Mouse (Mus musculus) CH12.LX (cell line): ENCODE results near the gene Srd5a1. TPM values are rescaled to one million over a fixed set of nuclear protein-coding genes. Genes with fewer than 3 reads are reported as not detected.

Source experiments
- DNase-seq: peaks from one replicate; pipeline ENCODE4 v3.0.0-alpha.2; 2013; ENCODE audit errors: extremely low read depth
- H3K27ac ChIP-seq: 2 replicates; pipeline ENCODE4 v1.5.1; 2012; ENCODE audit warnings: low read depth, mild to moderate bottlenecking, control low read depth, moderate library complexity; ENCODE audit not compliant: insufficient read depth
- H3K27me3 ChIP-seq: replicated peaks from 2 replicates; pipeline ENCODE3; 2012; ENCODE audit warnings: inconsistent platforms
- H3K36me3 ChIP-seq, 2 experiments: replicated peaks in 1 of 2; 2 replicates each; pipeline versions ENCODE3 to v1.6.1; 2012; ENCODE audit warnings: inconsistent platforms in 1 of 2, low read length in 1 of 2, mild to moderate bottlenecking in 1 of 2, mixed read lengths in 1 of 2, moderate library complexity in 1 of 2; ENCODE audit not compliant: control insufficient read depth in 1 of 2, insufficient read depth in 1 of 2
- H3K4me1 ChIP-seq, 2 experiments: 2 replicates each; pipeline ENCODE4 v1.6.1; 2012; ENCODE audit warnings: inconsistent platforms in 1 of 2, moderate library complexity in 1 of 2; ENCODE audit not compliant: insufficient read depth in 2 of 2, control insufficient read depth in 1 of 2
- H3K4me2 ChIP-seq: 2 replicates; pipeline ENCODE4 v1.6.1; 2012; ENCODE audit warnings: low read depth, mild to moderate bottlenecking, control low read depth; ENCODE audit not compliant: poor library complexity, insufficient read depth, severe bottlenecking
- H3K4me3 ChIP-seq, 3 experiments: fragments of 150-350 bp in 1 of 3; sonication (generic) in 1 of 3; replicated peaks in 1 of 3; 2 replicates each; pipeline versions ENCODE3 to v1.5.1; 2011 to 2012; ENCODE audit warnings: low read depth in 2 of 3, low read length in 2 of 3, mild to moderate bottlenecking in 2 of 3, moderate library complexity in 2 of 3, control low read depth in 1 of 3, improper control_type of control experiment in 1 of 3, inconsistent platforms in 1 of 3, mixed read lengths in 1 of 3; ENCODE audit not compliant: poor library complexity in 1 of 3
- H3K79me2 ChIP-seq: replicated peaks from 2 replicates; pipeline ENCODE4 v1.6.1; 2012; ENCODE audit warnings: mild to moderate bottlenecking, moderate library complexity; ENCODE audit not compliant: control insufficient read depth, poor library complexity, insufficient read depth, severe bottlenecking; ENCODE audit errors: extremely low read depth
- H3K9ac ChIP-seq: 2 replicates; pipeline ENCODE4 v1.6.1; 2012; ENCODE audit warnings: low read depth, mild to moderate bottlenecking, control low read depth, moderate library complexity; ENCODE audit not compliant: insufficient read depth
- H3K9me3 ChIP-seq: replicated peaks from 2 replicates; pipeline ENCODE3; 2012; ENCODE audit warnings: low read length, inconsistent platforms, mixed read lengths
- BHLHE40 ChIP-seq: IDR thresholded peaks from 2 replicates; pipeline ENCODE4 v1.6.1; 2011; ENCODE audit warnings: mild to moderate bottlenecking, low read depth, low read length, improper control_type of control experiment
- CHD1 ChIP-seq: IDR thresholded peaks from 2 replicates; pipeline ENCODE4 v1.6.1; 2012; ENCODE audit warnings: low read depth, low read length, improper control_type of control experiment, inconsistent platforms
- CHD2 ChIP-seq: IDR thresholded peaks from 2 replicates; pipeline ENCODE4 v1.6.1; 2011; ENCODE audit warnings: low read length, improper control_type of control experiment
- E2F4 ChIP-seq: IDR thresholded peaks from 2 replicates; pipeline ENCODE4 v1.6.1; 2011; ENCODE audit warnings: low read depth, low read length, improper control_type of control experiment; ENCODE audit not compliant: insufficient replicate concordance
- EP300 ChIP-seq: IDR thresholded peaks from 2 replicates; pipeline ENCODE4 v1.6.1; 2011; ENCODE audit warnings: low read length, improper control_type of control experiment
- ETS1 ChIP-seq: conservative IDR thresholded peaks from 2 replicates; pipeline ENCODE4 v1.6.1; 2012; ENCODE audit warnings: low read depth, mild to moderate bottlenecking, inconsistent platforms, low read length, improper control_type of control experiment, moderate library complexity
- HCFC1 ChIP-seq: IDR thresholded peaks from 2 replicates; pipeline ENCODE4 v1.6.1; 2012; ENCODE audit warnings: low read depth, mild to moderate bottlenecking, inconsistent platforms, low read length, improper control_type of control experiment
- JUN ChIP-seq: IDR thresholded peaks from 2 replicates; pipeline ENCODE4 v1.6.1; 2011; ENCODE audit warnings: low read depth, mild to moderate bottlenecking, low read length, improper control_type of control experiment, moderate library complexity; ENCODE audit not compliant: insufficient read depth
- JUND ChIP-seq: conservative IDR thresholded peaks from 2 replicates; pipeline ENCODE4 v1.6.1; 2011; ENCODE audit warnings: low read depth, low read length, improper control_type of control experiment
- MEF2A ChIP-seq: IDR thresholded peaks from 2 replicates; pipeline ENCODE4 v1.6.1; 2014; ENCODE audit warnings: low read depth, mild to moderate bottlenecking, inconsistent platforms, low read length, improper control_type of control experiment, borderline replicate concordance
- MXI1 ChIP-seq: IDR thresholded peaks from 2 replicates; pipeline ENCODE4 v1.6.1; 2011; ENCODE audit warnings: mild to moderate bottlenecking, low read depth, low read length, improper control_type of control experiment
- NELFE ChIP-seq: IDR thresholded peaks from 2 replicates; pipeline ENCODE4 v1.6.1; 2011; ENCODE audit warnings: low read depth, low read length, improper control_type of control experiment
- RCOR1 ChIP-seq: conservative IDR thresholded peaks from 2 replicates; pipeline ENCODE4 v1.6.1; 2012; ENCODE audit warnings: low read depth, mild to moderate bottlenecking, inconsistent platforms, low read length, improper control_type of control experiment
- SIN3A ChIP-seq: IDR thresholded peaks from 2 replicates; pipeline ENCODE4 v1.6.1; 2012; ENCODE audit warnings: low read length, improper control_type of control experiment, inconsistent platforms
- SMC3 ChIP-seq: IDR thresholded peaks from 2 replicates; pipeline ENCODE4 v1.6.1; 2011; ENCODE audit warnings: low read depth, low read length, improper control_type of control experiment
- TBP ChIP-seq: conservative IDR thresholded peaks from 2 replicates; pipeline ENCODE4 v1.6.1; 2011; ENCODE audit warnings: low read depth, low read length, improper control_type of control experiment
- USF1 ChIP-seq: IDR thresholded peaks from 2 replicates; pipeline ENCODE4 v1.6.1; 2014; ENCODE audit warnings: low read depth, mild to moderate bottlenecking, inconsistent platforms, low read length, improper control_type of control experiment
- USF2 ChIP-seq: conservative IDR thresholded peaks from 2 replicates; pipeline ENCODE4 v1.6.1; 2011; ENCODE audit warnings: low read depth, low read length, improper control_type of control experiment
- ZMIZ1 ChIP-seq: IDR thresholded peaks from 2 replicates; pipeline ENCODE4 v1.6.1; 2012; ENCODE audit warnings: low read depth, mild to moderate bottlenecking, inconsistent platforms, low read length, improper control_type of control experiment
- dilution Hi-C: fragments of 300-500 bp; cut with MboI; formaldehyde crosslinking; loops from 2 replicates; pipeline ENCODE4 v1.14.3; 2020; ENCODE audit warnings: low sequenced_read_pairs; ENCODE audit not compliant: extremely low pct_unique_long_range_greater_than_20kb, extremely low pct_ligation_motif_present
- in situ Hi-C: fragments of 300-500 bp; cut with MboI; formaldehyde crosslinking; loops from 3 replicates; pipeline ENCODE4 v1.14.3; 2019; ENCODE audit warnings: low sequenced_read_pairs, low pct_ligation_motif_present, low pct_unique_long_range_greater_than_20kb, mixed read lengths
- polyA plus RNA-seq: library from polyadenylated mRNA; unstranded; fragments of >175 nt; gene quantifications from 2 replicates; pipeline ENCODE4 v1.2.1, GENCODE M21; 2012; ENCODE audit warnings: low read depth; ENCODE audit not compliant: insufficient read length
- total RNA-seq, 2 experiments: library from RNA; depleted of rRNA; stranded (reverse); fragments of 300-350 nt in 1 of 2; fragments of >200 nt in 1 of 2; gene quantifications; 2 replicates each; pipeline ENCODE4 v1.2.3; 2012 to 2014

Gene Srd5a1
- total and polyA plus RNA-seq, 3 experiments = 1.2 to 2.4 (median 2.3) TPM

- Histone ChIP-seq H3K36me3 (no peaks in the 10 kb centered on the region), H3K27me3 (no peaks in the 10 kb centered on the region), H3K9me3 (no peaks in the 10 kb centered on the region), H3K4me3 (no peak overlapping the region), H3K4me1 (peaks cover 4 to 9% of the 10 kb centered on the region in 2 experiments; a peak in 3 of 4 replicates), H3K4me2 (no peak overlapping the region), H3K9ac (no peak overlapping the region), H3K79me2 (no peaks in the 10 kb centered on the region), H3K27ac (no peak overlapping the region)
- in situ Hi-C loops (no loop called here), dilution Hi-C loops (no loop called here)
- DNase-seq = no peak
- TF ChIP-seq E2F4 = no peak
- no peak for TF ChIP-seq USF1
- no peak for TF ChIP-seq CHD2
- no peak for TF ChIP-seq JUN
- TF ChIP-seq NELFE = no peak
- no peak for TF ChIP-seq BHLHE40
- TF ChIP-seq EP300 = no peak
Measured at GRCm38 (mm10) chr13:69588263-69588662, 23.0 kb downstream of the Srd5a1 start.

GRCm38 (mm10) chr13:69587849-69588248 is 23.4 kb downstream of the Srd5a1 start:
- Histone ChIP-seq H3K36me3 (no peaks in the 10 kb centered on the region), H3K27ac (no peak overlapping the region), H3K4me3 (no peak overlapping the region), H3K9ac (no peak overlapping the region), H3K79me2 (no peaks in the 10 kb centered on the region), H3K9me3 (no peaks in the 10 kb centered on the region), H3K4me2 (no peak overlapping the region), H3K27me3 (no peaks in the 10 kb centered on the region), H3K4me1 (peaks cover 4 to 9% of the 10 kb centered on the region in 2 experiments; a peak in 3 of 4 replicates)
- no peak for DNase-seq
- TF ChIP-seq SMC3 = no peak
- no peak for TF ChIP-seq CHD2
- no peak for TF ChIP-seq TBP
- TF ChIP-seq RCOR1 = no peak
- TF ChIP-seq CHD1 = no peak
- no peak for TF ChIP-seq ETS1
- TF ChIP-seq HCFC1 = no peak
- TF ChIP-seq SIN3A = no peak
- TF ChIP-seq USF2 = no peak
- dilution Hi-C loops (no loop called here), in situ Hi-C loops (no loop called here)

DNA sequence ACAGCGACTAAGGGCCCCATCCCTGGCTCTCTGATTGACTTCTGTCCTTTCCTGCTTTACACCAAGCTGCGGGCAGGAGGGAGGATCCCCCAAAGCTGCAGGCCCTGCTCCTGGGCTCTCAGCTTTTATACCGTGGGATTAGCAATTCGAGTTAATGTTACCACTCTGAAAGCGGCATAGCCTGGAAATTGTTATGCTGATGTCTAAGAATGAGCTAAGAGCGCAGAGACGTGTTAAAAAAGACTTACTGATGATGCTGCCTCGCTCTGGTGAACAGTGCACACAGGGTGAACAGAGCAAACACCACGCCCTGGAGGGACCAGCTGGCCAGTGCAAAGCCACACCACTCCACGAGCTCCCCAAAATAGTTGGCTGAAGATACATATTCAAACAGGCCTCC is 24.9 kb downstream of the Srd5a1 start:
- dilution Hi-C loops = no loop called here
- in situ Hi-C loops = no loop called here

More for the DNA sequence above, 24.9 kb downstream of the Srd5a1 start:
- no peak overlapping the region for H3K4me3 ChIP-seq
- no peak for TF ChIP-seq MXI1
- TF ChIP-seq SIN3A = no peak
- TF ChIP-seq SMC3 = no peak
- TF ChIP-seq CHD1 = no peak
- TF ChIP-seq MEF2A = no peak
- no peak for TF ChIP-seq RCOR1
- TF ChIP-seq JUND = no peak
- no peak for TF ChIP-seq HCFC1
- no peak for TF ChIP-seq ZMIZ1
- TF ChIP-seq, all 38 proteins: peak for 0
- no peak for DNase-seq
- no peak overlapping the region for H3K9ac ChIP-seq
- no peak overlapping the region for H3K4me2 ChIP-seq
- no peak overlapping the region for H3K27ac ChIP-seq
- no peaks in the 10 kb centered on the region for H3K36me3 ChIP-seq
- no peaks in the 10 kb centered on the region for H3K9me3 ChIP-seq
- peaks cover 4 to 9% of the 10 kb centered on the region in 2 experiments; a peak in 3 of 4 replicates for H3K4me1 ChIP-seq
- H3K27me3 ChIP-seq = no peaks in the 10 kb centered on the region
- no peaks in the 10 kb centered on the region for H3K79me2 ChIP-seq
